Mouse (Mus musculus) liver, embryonic 15.5 days (tissue): ENCODE results near the gene Otulin. TPM values are rescaled to one million over a fixed set of nuclear protein-coding genes. Genes with fewer than 3 reads are reported as not detected.

ENCODE experiments used
- ATAC-seq: fragments of 200-750 bp; cut with Nextera tagmentation; 2 replicates; pipeline ENCODE4 v1.8.0; 2017; ENCODE audit warnings: moderate number of reproducible peaks, mild to moderate bottlenecking, moderate library complexity; ENCODE audit not compliant: insufficient read depth
- H3K27ac ChIP-seq: fragments of 300-500 bp; sonication (generic); replicated peaks from 2 replicates; pipeline ENCODE4 v1.5.1; 2015; ENCODE audit warnings: mild to moderate bottlenecking, inconsistent platforms
- H3K27me3 ChIP-seq: fragments of 300-500 bp; sonication (generic); 2 replicates; pipeline ENCODE4 v1.6.1; 2015; ENCODE audit warnings: mild to moderate bottlenecking, inconsistent platforms
- H3K36me3 ChIP-seq: fragments of 300-500 bp; sonication (generic); replicated peaks from 2 replicates; pipeline ENCODE4 v1.6.1; 2015; ENCODE audit warnings: moderate library complexity, mild to moderate bottlenecking, inconsistent platforms
- H3K4me1 ChIP-seq: fragments of 300-500 bp; sonication (generic); replicated peaks from 2 replicates; pipeline ENCODE4 v1.6.1; 2015; ENCODE audit warnings: inconsistent platforms
- H3K4me2 ChIP-seq: fragments of 300-500 bp; sonication (generic); 2 replicates; pipeline ENCODE4 v1.6.1; 2015; ENCODE audit warnings: moderate library complexity, mild to moderate bottlenecking, inconsistent platforms
- H3K4me3 ChIP-seq: fragments of 300-500 bp; sonication (generic); replicated peaks from 2 replicates; pipeline ENCODE4 v1.5.1; 2015; ENCODE audit warnings: mild to moderate bottlenecking, inconsistent platforms
- H3K9ac ChIP-seq: fragments of 300-500 bp; sonication (generic); 2 replicates; pipeline ENCODE4 v1.6.1; 2015; ENCODE audit warnings: moderate library complexity, mild to moderate bottlenecking, inconsistent platforms
- H3K9me3 ChIP-seq: fragments of 300-500 bp; sonication (generic); replicated peaks from 2 replicates; pipeline ENCODE4 v1.6.1; 2016; ENCODE audit warnings: inconsistent platforms
- WGBS: fragments of 180-500 bp; shearing (Covaris S2); methylation state at CpG from one replicate; pipeline ENCODE4 v1.1.7; 2015; ENCODE audit warnings: mixed read lengths; ENCODE audit not compliant: insufficient replicate concordance; 5-methylcytosine and 5-hydroxymethylcytosine counted together
- polyA plus RNA-seq: library from polyadenylated mRNA; unstranded; fragments of >200 nt; fragmentation: Nextera tagmentation; extraction: Ambion mirVana; gene quantifications from 2 replicates; pipeline ENCODE4 v1.2.1, GENCODE M21; 2015

The Otulin gene
- polyA plus RNA-seq, 1 experiment from 2014 or later: 17.3 TPM

DNA sequence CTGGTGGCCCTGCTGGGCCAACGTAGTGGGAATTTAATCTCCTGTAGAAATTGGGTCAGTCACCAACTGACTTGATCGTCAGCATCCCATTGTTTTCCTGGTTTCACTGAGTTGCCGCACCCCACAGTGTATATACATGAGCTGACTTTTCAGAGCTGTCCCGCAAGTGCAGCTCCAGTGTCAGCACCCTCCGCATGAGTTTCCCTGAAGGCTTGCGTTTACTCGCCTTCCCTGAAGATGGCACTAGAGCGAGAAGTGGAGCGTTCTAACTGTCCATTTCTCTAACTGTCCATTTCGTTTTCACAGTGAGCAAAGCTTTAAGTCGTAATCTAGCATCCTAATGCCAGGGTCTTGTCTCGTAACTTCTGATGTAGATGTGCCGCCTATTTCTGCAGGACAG, 36.8 kb downstream of the Otulin start:
- no peak for ATAC-seq
- Histone ChIP-seq H3K36me3 (peaks cover 75% of the 10 kb centered on the region), H3K4me2 (no peak overlapping the region), H3K4me1 (0 out of 2 replicates have a peak, but pooled peaks cover 8% of the 10 kb centered on the region), H3K9me3 (no peaks in the 10 kb centered on the region), H3K9ac (no peak overlapping the region), H3K4me3 (no peak overlapping the region), H3K27me3 (no peaks in the 10 kb centered on the region), H3K27ac (no peak overlapping the region)
- whole genome bisulfite sequencing: 83% methylated on average over 13 of the region's 13 CpGs

DNA sequence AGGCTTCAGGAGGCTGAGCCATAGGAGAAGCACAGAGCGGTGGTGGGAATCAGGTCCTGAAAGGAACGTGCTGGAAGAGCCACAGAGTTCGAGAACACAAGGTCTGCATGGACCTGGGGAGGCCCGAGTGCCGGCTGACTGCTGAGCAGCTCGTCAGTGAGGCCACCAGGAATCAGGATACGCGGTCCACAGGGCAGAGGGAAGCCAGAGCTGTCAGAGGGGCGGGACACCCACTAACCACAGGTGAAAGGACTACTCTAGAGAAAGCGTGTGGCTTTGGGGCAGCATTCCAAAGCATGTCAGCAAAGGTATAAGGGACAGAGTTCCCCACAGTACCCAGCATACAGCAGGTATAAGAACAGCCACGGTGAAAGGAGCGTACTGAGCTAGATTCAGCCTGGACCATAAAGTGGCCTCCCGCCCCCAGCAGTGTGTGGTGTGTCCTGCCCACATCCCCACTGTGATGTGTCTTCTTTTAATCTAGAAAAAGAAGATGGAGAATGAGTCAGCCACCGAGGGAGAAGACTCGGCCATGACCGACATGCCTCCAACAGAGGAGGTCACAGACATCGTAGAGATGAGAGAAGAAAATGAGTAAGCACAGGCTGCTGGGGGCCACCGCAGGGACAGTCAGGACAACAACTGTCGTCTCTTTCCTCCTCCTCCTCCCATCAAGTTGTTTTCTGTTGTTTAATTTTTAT, 37.7 kb downstream of the Otulin start:
- no peak overlapping the region for H3K4me2 ChIP-seq
- no peak for ATAC-seq
- no peaks in the 10 kb centered on the region for H3K9me3 ChIP-seq
- H3K9ac ChIP-seq: no peak overlapping the region
- H3K27ac ChIP-seq: no peak overlapping the region
- 0 out of 2 replicates have a peak, but pooled peaks cover 8% of the 10 kb centered on the region for H3K4me1 ChIP-seq
- no peaks in the 10 kb centered on the region for H3K27me3 ChIP-seq
- no peak overlapping the region for H3K4me3 ChIP-seq
- peaks cover 75% of the 10 kb centered on the region for H3K36me3 ChIP-seq
- 83% methylated on average over 19 of the region's 19 CpGs for WGBS

DNA sequence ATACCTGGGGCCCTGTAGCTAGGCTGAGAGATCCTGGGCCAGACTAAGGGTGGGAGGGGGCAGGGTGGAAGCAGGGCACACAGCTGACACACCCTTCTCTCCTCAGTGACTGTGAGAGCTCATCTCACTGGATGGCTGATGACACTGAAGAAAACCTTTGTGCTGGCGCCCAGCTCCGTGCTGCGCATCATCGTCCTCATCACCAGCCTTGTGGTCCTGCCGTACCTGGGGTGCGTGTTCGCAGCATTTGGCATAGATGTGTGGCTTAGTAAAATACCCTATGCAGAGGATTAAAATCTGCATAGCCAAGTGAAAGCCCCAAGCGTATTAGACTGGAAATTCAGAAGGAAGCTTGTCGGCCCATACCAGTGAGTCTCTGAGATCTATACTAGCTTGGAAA, 39.7 kb downstream of the Otulin start:
- H3K9me3 ChIP-seq: no peaks in the 10 kb centered on the region
- no peak overlapping the region for H3K4me3 ChIP-seq
- no peak overlapping the region for H3K4me2 ChIP-seq
- no peak for ATAC-seq
- H3K27me3 ChIP-seq: no peaks in the 10 kb centered on the region
- peaks cover 66% of the 10 kb centered on the region for H3K36me3 ChIP-seq
- no peak overlapping the region for H3K9ac ChIP-seq
- H3K27ac ChIP-seq: no peak overlapping the region
- WGBS: 94% methylated on average over 9 of the region's 9 CpGs
- 0 out of 2 replicates have a peak, but pooled peaks cover 4% of the 10 kb centered on the region for H3K4me1 ChIP-seq

DNA sequence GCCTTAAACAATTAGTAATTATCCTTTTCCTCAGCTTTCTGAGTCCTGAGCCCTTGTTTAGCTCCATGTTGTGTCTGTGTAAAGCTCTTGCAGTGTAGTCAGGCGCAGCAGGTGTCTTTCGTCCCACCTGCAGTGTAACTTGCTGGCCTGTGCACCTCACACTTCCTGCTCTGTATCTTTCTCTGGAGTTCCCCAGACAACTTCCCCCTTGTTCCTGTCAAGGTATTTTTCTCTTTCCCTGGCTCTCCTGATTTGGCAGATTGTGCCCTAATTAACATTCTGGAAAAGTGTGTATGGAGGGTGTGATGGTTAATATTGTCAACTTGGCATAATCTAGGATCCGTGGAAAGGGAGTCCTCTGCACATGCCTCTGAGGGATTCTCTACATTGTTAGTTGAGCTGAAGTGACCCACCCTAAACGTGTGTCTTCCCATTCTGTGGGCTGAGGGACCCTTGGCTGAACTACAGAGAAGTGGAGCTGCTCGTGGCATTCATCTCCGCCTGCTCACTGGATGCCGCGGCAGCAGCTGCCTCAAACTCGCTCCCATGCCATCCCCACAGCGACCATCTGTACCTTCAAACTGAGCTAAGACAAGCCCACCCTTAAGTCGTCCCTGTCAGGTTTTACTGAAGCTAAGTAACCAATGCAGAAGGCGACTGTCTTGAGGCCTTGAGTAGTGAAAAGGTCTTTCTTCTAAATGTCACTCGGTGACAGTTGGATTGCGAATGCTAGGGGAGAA, 42.2 kb downstream of the Otulin start:
- no peak overlapping the region for H3K4me3 ChIP-seq
- ATAC-seq: no peak
- no peak overlapping the region for H3K9ac ChIP-seq
- peaks cover 52% of the 10 kb centered on the region for H3K36me3 ChIP-seq
- no peaks in the 10 kb centered on the region for H3K4me1 ChIP-seq
- H3K9me3 ChIP-seq: no peaks in the 10 kb centered on the region
- H3K4me2 ChIP-seq: no peak overlapping the region
- 75% methylated on average over 14 of the region's 14 CpGs for WGBS
- no peak overlapping the region for H3K27ac ChIP-seq
- H3K27me3 ChIP-seq: no peaks in the 10 kb centered on the region

DNA sequence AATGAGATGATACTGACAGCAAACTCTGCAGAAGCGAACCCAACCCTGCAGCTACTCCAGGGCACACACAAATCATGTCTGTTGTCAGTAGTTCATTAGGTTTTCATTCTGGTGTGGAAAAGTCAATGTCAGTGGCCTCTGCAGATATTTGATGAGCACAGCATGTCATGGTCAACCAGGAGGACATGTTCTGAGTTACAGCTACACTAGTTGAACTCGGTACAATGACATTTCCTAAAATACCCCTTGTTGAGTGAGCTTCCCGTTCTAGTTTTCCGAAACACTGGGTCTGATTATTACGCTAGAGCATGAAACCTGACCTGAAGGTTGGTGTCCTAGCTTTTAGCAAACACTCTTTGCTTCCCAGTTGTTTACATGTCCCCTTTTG, 44.4 kb downstream of the Otulin start:
- H3K4me2 ChIP-seq: no peak overlapping the region
- no peaks in the 10 kb centered on the region for H3K27me3 ChIP-seq
- 79% methylated on average over 5 of the region's 5 CpGs for WGBS
- H3K27ac ChIP-seq: no peak overlapping the region
- no peak overlapping the region for H3K4me3 ChIP-seq
- no peaks in the 10 kb centered on the region for H3K9me3 ChIP-seq
- ATAC-seq: no peak
- peaks cover 48% of the 10 kb centered on the region for H3K36me3 ChIP-seq
- H3K4me1 ChIP-seq: no peaks in the 10 kb centered on the region
- no peak overlapping the region for H3K9ac ChIP-seq

DNA sequence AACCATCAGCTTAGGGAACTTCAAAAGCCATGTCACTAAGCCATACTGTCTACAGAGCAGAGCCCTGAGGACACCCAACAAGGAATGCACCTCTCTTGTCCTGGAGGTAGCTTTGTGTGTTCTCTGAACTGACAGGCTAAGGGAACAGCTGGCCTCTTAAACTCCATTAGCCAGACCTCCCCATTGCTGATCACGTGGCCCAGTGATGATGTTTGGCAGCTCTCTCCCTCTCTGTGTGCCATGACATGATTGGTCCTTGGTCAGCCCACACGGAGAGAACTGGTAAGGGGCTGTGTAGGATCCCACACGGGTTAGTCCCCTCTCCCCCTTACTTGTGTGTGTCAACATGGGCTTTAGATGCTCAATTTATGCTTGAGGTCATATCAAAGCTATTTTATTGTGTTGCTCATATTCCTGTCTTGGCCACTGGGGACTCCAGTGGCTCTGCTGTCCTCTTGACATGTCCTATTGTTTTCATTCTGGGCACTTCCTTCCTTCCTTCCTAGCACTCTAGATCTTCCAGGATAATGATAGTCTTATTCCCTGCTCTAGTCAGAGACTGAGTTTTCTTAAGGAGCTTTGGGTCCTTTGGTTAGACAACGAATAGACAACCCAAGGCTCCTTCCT, 44.9 kb downstream of the Otulin start:
- Histone ChIP-seq H3K4me1 (no peaks in the 10 kb centered on the region), H3K9ac (no peak overlapping the region), H3K27ac (no peak overlapping the region), H3K4me3 (no peak overlapping the region), H3K9me3 (no peaks in the 10 kb centered on the region), H3K36me3 (peaks cover 46% of the 10 kb centered on the region), H3K4me2 (no peak overlapping the region), H3K27me3 (no peaks in the 10 kb centered on the region)
- no peak for ATAC-seq
- 67% methylated on average over 4 of the region's 4 CpGs for WGBS

DNA sequence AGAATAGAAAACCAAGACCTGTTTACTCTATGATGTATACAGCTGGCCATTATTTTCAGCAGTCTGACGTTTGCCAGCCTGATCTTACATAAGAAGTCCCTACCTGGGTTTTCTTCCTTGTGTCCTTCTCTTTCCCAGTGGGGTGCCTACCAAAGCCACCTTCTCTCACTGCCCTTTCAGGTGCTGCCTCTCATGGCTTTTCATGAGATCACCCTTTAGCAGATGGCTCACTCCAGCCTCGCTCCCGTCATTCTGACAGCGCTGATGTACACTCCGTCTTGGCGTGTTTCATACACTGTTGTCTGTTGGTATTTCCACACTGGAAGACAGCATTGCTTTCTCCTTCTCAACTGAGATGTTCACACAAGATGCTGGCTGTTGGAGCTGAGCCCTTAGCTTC, 46.9 kb downstream of the Otulin start:
- H3K27ac ChIP-seq: no peak overlapping the region
- peaks cover 33% of the 10 kb centered on the region for H3K36me3 ChIP-seq
- no peaks in the 10 kb centered on the region for H3K4me1 ChIP-seq
- H3K4me2 ChIP-seq: no peak overlapping the region
- no peak overlapping the region for H3K9ac ChIP-seq
- 89% methylated on average over 6 of the region's 6 CpGs for WGBS
- no peaks in the 10 kb centered on the region for H3K9me3 ChIP-seq
- no peak for ATAC-seq
- no peak overlapping the region for H3K4me3 ChIP-seq
- no peaks in the 10 kb centered on the region for H3K27me3 ChIP-seq

DNA sequence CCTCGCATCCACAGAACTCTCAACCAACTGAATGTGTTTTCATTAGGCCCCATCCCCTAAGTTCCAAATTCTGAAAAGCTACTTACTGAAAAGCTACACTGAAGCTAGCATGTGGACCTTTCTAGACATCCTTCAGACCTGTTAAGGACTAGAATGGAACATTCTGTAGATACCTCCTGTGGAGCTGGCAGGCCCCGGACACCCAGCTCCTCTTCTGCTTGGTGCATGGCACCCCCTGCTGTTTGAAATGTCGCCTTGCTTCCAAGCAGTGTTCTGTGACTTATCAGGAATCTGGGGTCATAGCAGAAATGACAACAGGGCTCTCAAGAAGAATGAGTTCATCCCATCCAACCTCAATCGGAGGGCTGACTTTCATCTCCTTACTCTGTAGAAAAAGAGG, 47.5 kb downstream of the Otulin start:
- no peak overlapping the region for H3K27ac ChIP-seq
- no peak overlapping the region for H3K9ac ChIP-seq
- 0 out of 2 replicates have a peak, but pooled peaks cover 4% of the 10 kb centered on the region for H3K4me1 ChIP-seq
- no peak for ATAC-seq
- H3K9me3 ChIP-seq: no peaks in the 10 kb centered on the region
- no peaks in the 10 kb centered on the region for H3K27me3 ChIP-seq
- H3K4me3 ChIP-seq: no peak overlapping the region
- 70% methylated on average over 4 of the region's 4 CpGs for WGBS
- no peak overlapping the region for H3K4me2 ChIP-seq
- H3K36me3 ChIP-seq: peaks cover 30% of the 10 kb centered on the region

DNA sequence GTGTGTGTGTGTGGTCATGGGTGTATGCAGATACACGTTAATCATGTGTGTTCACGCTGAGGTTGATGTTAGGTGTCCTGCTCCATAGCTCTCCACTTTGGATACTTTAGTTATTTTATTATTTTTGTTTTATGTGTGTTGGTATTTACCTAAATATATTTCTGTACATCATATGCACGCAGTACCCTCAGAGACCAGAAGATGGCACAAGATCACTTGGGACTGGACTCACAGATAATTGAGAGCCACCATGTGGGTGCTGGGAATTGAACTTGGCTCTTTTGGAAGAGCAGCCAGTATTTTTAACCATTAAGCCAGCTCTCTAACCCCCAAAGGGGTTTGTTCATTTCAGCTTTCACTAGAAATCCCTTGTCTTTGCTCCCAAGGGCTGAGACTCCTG, 48.1 kb downstream of the Otulin start:
- ATAC-seq: no peak
- Histone ChIP-seq H3K9me3 (no peaks in the 10 kb centered on the region), H3K4me3 (no peak overlapping the region), H3K27me3 (no peaks in the 10 kb centered on the region), H3K9ac (no peak overlapping the region), H3K36me3 (peaks cover 34% of the 10 kb centered on the region), H3K27ac (no peak overlapping the region), H3K4me1 (0 out of 2 replicates have a peak, but pooled peaks cover 4% of the 10 kb centered on the region), H3K4me2 (no peak overlapping the region)
- 80% methylated on average over 3 of the region's 3 CpGs for WGBS

DNA sequence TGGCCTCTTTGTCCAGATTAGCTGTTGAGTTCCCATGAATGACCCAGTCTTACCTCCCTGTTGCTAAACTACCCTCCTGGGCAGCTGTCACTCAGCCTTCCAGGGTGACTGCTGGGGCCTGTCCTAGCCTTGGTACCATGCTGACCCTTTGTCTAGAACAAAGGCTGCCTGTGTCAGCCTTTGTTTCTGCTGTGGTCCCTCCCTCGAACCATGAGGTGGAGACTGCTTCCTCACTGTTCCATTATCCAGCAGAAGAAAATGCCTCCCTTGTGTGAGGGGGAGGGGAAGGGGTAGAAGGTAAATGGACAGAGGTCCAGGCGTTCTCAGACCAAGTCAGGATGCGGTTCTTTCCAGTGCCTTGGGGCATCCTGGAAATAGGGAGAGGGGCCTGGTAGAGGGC, 48.9 kb downstream of the Otulin start:
- H3K27me3 ChIP-seq: no peaks in the 10 kb centered on the region
- ATAC-seq: no peak
- no peak overlapping the region for H3K9ac ChIP-seq
- H3K27ac ChIP-seq: no peak overlapping the region
- 0 out of 2 replicates have a peak, but pooled peaks cover 4% of the 10 kb centered on the region for H3K4me1 ChIP-seq
- H3K36me3 ChIP-seq: peaks cover 36% of the 10 kb centered on the region
- WGBS: 79% methylated on average over 3 of the region's 3 CpGs
- no peak overlapping the region for H3K4me2 ChIP-seq
- H3K9me3 ChIP-seq: no peaks in the 10 kb centered on the region
- no peak overlapping the region for H3K4me3 ChIP-seq

DNA sequence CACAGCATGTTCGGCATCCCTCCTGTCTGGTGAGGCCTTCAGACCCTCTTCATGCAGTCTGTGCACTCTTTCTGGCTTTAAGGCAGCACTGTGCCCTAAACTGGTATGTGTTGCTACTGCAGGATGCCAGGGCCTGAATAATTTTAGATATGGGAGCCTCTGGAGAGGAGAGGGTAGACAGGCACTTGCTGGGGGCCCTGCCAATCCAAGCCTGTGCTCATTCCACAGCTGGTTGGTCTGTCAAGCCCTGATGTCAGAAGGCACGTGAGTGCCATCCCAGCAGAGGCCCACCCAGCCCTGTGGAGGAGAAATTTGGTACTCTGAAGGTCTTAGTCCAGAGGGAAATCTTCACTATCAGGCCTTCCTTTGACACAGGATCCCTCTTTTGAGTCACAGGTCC, 49.7 kb downstream of the Otulin start:
- Histone ChIP-seq H3K4me2 (no peak overlapping the region), H3K27ac (no peak overlapping the region), H3K4me3 (no peak overlapping the region), H3K9ac (no peak overlapping the region), H3K27me3 (no peaks in the 10 kb centered on the region), H3K9me3 (no peaks in the 10 kb centered on the region), H3K4me1 (0 out of 2 replicates have a peak, but pooled peaks cover 4% of the 10 kb centered on the region), H3K36me3 (peaks cover 36% of the 10 kb centered on the region)
- no peak for ATAC-seq
- 79% methylated on average over 2 of the region's 2 CpGs for WGBS
